Mouse (Mus musculus): ENCODE measurements around the gene Ric8b.

Gene Ric8b

DNA sequence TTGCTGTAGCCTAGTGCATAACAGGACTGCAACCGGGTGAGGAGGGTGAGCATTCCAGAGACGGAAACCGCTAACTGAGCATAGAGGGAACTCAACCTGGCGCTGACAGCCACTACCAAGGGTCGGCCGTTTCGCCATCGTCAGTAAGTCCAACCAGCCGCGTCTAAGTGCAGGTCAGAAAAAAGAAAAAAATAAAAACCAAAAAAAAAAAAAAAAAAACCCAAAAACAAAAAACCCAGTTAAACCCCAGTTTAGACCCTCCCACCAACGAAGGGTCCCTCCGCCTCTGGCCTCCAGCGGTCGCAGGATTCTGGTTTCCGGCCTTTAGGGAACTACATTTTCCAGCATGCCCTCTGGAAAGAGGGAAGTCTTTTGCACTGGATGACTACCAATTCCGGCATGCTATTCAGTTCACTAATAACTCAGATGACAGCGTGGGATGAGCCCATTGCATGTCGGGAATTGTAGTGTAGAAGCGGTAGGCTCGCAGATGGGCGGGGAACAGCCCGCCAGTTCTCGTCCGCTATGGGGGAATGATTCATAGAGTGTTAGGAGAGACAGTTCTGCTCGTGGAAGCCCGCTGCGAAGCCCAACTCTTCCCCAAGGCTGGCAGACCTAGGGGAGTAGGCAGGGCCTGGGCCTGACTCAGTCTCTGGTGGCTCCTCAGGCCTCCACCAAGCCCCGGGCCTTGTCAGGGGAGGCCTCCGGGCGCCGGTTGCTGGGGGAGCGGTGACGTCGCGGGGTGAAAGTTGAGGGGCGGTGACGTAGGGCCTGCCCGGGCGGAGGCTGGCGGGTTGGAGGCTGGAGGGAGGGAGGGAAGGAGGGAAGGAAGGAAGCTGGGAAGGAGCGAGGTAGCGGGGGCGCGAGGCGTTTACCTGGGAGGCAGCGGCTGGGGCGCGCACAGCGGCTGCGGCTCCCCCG lies at the start of gene Ric8b:
Gene Ric8b (plus strand): TSS at position 807 of the 921 bp plus-strand sequence.
- in situ Hi-C loops (cut with MboI, MseI), result no loop called here

- in situ Hi-C loops (cut with MboI, MseI), result no loop called here
Observed at GRCm38 (mm10) chr10:84871285-84871684, 46.1 kb upstream of the Ric8b start.

DNA sequence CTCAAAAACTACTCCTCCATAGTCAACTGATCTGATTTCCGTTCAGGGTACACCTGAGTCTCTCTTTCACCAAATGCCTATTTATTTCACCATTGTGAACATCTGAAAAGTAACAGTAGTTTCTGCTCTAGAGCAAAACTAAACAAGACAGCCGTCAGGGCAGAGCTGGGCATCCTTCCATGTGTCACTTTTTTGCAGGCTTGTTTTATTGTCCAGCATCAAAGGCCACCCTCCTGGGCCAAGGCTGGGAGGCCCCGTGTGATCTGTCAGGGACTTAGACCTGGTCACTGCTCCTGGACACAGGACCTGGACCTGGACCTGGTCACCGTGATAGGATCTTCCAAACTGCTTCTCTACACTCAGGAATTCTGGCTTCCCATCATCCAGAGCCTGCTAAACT lies 45.5 kb upstream of the Ric8b start:
- in situ Hi-C loops (cut with MboI, MseI), result no loop called here

GRCm38 (mm10) chr10:84879823-84880571 lies 37.4 kb upstream of the Ric8b start:
- in situ Hi-C loops (cut with MboI, MseI), result no loop called here

GRCm38 (mm10) chr10:84882528-84882927 lies 34.9 kb upstream of the Ric8b start:
- in situ Hi-C loops (cut with MboI, MseI), result no loop called here

- in situ Hi-C loops (cut with MboI, MseI), result no loop called here
Observed at GRCm38 (mm10) chr10:84885341-84885884, 32.0 kb upstream of the Ric8b start.

DNA sequence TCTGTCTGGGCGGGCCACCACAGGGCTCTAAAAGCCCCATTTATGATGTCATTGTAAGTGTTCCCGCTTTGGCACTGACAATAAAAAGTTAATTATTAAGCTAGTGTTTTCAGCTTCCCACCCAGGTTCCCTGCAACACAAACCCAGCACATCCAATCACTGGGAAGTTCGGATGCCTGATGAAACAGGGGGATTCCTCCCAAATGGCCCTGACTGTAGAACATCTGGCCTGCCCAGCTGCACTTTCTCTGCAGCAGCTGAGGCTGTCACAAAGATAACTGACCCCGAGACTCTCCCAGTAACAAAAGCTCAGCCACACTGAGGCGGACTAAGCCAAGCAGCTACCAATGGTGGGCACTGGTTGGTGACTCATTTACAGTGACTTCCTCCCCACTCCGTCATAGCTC lies 31.2 kb upstream of the Ric8b start:
- in situ Hi-C loops (cut with MboI, MseI), result no loop called here

DNA sequence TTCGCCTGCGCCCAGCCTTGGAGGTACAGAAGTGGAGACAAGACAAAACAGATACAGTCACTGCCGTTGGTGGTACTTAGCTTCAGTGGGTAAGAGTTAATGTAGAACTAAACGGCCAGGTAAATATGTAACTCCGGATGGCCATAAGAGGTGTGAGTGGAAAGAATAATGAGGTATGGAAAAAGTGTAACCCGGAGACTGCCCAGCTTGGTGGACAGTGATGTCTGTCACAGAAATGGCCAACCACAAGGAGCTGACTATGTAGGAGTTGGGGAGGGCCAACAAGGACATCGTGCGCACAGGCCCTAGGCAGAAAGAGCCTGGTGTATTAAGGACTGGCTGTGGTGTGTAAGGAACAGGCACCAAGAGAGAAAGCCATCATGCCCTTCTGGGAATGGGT lies 30.6 kb upstream of the Ric8b start:
- in situ Hi-C loops (cut with MboI, MseI), result no loop called here

- in situ Hi-C loops (cut with MboI, MseI), result no loop called here
Observed at GRCm38 (mm10) chr10:84889096-84889846, 28.1 kb upstream of the Ric8b start.

GRCm38 (mm10) chr10:84895810-84896358 lies 21.5 kb upstream of the Ric8b start:
- in situ Hi-C loops (cut with MboI, MseI), result no loop called here

- in situ Hi-C loops (cut with MboI, MseI), result no loop called here
Observed at GRCm38 (mm10) chr10:84896941-84897930, 20.2 kb upstream of the Ric8b start.

- in situ Hi-C loops (cut with MboI, MseI), result no loop called here
Observed at GRCm38 (mm10) chr10:84898144-84898979, 19.1 kb upstream of the Ric8b start.

DNA sequence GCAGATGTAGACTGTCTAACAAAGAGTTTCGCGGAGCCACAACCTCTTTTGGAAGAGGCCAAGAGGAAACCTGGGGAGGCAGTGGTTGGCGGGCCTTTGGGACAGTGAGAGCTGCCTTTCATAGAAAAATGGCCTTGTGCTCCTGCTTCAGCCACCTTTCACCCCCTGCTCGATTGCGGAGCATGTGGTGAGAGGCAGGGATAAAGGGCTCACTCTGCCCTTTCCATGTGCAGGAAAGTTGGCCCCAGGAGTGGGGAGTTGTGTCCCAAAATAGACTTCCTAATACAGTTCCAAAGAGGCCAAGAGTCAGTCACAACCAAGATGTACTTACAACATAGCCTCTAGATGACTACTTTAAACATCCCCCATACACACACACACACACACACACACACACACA lies 15.7 kb upstream of the Ric8b start:
- in situ Hi-C loops (cut with MboI, MseI), result no loop called here

DNA sequence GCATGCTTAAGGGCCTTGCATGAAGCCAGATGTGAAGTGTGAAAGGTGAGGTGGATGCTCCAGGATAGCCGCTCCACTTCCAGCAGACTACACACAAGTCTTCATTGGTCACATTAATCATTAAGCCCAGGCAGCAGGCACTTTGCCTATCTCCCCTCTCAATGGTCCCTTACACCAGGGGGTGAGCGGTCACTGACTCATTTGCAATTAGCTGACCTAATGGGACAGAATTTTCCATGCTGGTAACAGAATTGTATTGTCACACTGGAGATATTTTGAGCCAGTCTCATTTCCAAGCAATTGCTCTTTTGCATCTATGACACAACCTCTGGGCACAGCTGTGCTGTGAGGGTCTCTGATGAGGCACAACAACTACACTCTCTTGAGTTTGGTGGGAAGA lies 15.2 kb upstream of the Ric8b start:
- in situ Hi-C loops (cut with MboI, MseI), result no loop called here

DNA sequence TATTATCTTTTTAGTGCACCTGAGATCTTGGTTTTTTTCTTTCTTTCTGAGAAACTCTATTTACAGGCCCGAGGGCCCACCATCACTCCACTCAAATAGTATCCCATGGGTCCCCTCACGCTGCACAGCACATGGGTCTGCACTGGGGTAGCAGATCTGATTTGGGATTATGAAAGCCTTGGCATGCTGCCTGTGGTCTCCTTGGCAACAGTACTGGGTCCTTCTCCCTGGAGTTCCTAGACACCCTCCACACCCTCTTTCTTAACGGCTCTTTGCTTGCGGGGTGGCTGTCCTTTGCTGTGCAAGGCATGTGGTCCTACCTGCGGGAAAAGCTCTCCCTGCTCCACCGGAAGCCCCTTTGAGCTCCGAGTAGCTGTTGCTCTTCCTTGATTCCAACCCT lies 14.1 kb upstream of the Ric8b start:
- in situ Hi-C loops (cut with MboI, MseI), result no loop called here

DNA sequence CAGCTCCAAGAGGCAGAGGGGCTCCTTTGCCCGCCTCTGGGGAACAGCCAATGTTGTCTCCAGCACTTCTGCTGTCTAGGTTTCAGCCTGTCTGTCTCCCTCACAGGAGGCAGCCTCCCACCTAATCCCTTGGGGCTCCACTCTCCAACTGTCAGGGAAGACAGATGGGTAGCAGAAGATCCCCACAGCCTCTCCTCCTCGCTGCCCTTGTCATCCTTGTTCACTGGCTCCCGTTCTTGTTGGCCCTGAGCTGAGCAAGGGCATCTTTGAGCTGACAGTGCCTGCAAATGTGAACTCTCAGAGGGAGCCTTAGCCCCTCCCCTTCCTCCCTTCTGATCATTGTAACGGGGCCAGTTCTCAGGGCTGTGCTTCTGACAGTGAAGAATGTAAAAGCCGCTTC lies 13.7 kb upstream of the Ric8b start:
- in situ Hi-C loops (cut with MboI, MseI), result no loop called here

DNA sequence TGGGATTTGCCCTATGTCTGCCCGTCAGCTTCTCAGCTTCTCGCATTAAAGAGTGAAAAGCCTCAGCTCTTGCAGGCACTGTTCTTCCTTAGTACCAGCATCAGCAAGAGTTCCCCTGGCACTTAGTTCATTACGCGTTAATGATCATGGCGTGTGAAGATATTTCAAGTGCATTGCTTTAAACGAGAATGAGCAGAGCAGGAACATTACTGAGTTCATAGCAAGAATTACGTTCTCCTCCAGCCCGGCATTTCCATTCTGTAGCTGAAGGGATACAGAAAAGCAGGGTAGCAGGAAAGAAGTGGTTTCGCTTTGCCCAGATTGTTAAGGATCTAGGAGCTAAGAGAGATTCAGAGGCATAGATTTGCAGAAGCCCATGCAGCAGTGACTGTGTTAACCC lies 10.5 kb upstream of the Ric8b start:
- in situ Hi-C loops (cut with MboI, MseI), result loop anchor here (5.0 kb wide), 1 partner anchor 275 kb away; no protein-coding TSS in a partner anchor

DNA sequence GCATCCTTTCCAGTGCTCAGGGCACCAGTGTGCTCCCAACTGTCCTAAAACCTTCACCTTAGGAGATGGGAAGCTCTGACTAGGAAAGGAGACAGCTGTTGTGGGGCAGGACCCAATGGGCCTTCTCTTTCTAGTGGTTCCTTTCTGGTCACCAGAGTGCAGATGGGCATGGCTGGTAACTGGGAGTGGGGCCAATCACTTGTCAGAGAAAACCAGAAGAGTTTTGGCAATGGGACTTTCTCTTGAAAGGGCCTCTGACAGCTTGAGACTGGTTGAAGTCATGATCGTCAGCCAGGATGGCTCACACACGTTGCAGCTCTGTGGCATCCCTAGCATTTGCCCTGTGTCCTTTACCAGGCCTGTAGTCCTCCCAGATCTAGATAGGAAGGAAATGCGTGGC lies 9.4 kb upstream of the Ric8b start:
- in situ Hi-C loops (cut with MboI, MseI), result loop anchor here (5.0 kb wide), 1 partner anchor 276 kb away; no protein-coding TSS in a partner anchor

DNA sequence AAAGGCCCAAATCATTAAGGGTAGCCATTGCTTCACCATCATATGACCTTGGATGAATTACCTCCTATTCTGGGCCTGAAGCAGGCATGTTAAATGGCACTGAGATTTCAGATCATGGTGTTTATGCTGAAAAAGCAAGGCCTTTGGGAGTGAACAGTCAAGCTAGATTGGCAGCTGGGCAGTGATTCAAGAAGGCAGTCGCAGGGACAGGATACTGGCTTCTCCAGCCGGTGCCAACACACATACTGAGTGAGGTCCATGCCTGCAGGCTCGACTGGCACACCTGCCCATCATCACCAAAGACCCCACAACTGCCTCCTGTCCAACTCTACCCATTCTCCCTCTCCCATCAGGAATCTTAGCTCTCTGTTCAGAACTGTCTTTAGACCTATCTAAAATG lies 8.9 kb upstream of the Ric8b start:
- in situ Hi-C loops (cut with MboI, MseI), result loop anchor here (5.0 kb wide), 1 partner anchor 276 kb away; no protein-coding TSS in a partner anchor
